Mouse (Mus musculus): ENCODE measurements around the gene Amdhd1. TPM values are rescaled to one million over a fixed set of nuclear protein-coding genes. Genes with fewer than 3 reads are reported as not detected.
A peak's percentile ranks its signal among the peaks of the same experiment; 100 is the strongest.

The Amdhd1 gene
- polyA plus RNA-seq, 1 experiment from 2014 or later = 0.79 TPM

- Histone ChIP-seq H3K4me3 (replicated peaks) (no peak overlapping the region), H3K9ac (replicated peaks) (no peak overlapping the region), H3K4me1 (replicated peaks) (no peaks in the 10 kb centered on the region), H3K9me3 (no peaks in the 10 kb centered on the region), H3K27me3 (no peaks in the 10 kb centered on the region), H3K4me2 (no peak overlapping the region), H3K36me3 (no peaks in the 10 kb centered on the region), H3K27ac (no peak overlapping the region)
- no peak for ATAC-seq (ENCODE audit: insufficient number of reproducible peaks, insufficient read depth, low FRiP score, low TSS enrichment, low read depth)
- 77% methylated on average over 15 of the region's 15 CpGs for WGBS
These were observed 30.2 kb downstream of the Amdhd1 start for GRCm38 (mm10) chr10:93509532-93510153.

- ATAC-seq (ENCODE audit: insufficient number of reproducible peaks, insufficient read depth, low FRiP score, low TSS enrichment, low read depth) = no peak
- no peaks in the 10 kb centered on the region for H3K27me3 ChIP-seq
- H3K36me3 ChIP-seq = no peaks in the 10 kb centered on the region
- H3K27ac ChIP-seq = no peak overlapping the region
- no peak overlapping the region for H3K4me3 ChIP-seq (replicated peaks)
- H3K4me1 ChIP-seq (replicated peaks) = no peaks in the 10 kb centered on the region
- no peak overlapping the region for H3K9ac ChIP-seq (replicated peaks)
- 82% methylated on average over 7 of the region's 7 CpGs for WGBS
- H3K4me2 ChIP-seq = no peak overlapping the region
- H3K9me3 ChIP-seq = no peaks in the 10 kb centered on the region
These were observed 31.4 kb downstream of the Amdhd1 start for GRCm38 (mm10) chr10:93508383-93508970.

GRCm38 (mm10) chr10:93501346-93501745 is 38.5 kb downstream of the Amdhd1 start:
- peaks cover 8% of the 10 kb centered on the region; the same call in 1 of the 2 replicates for H3K4me1 ChIP-seq (replicated peaks)
- no peaks in the 10 kb centered on the region for H3K36me3 ChIP-seq
- 82% methylated on average over 10 of the region's 10 CpGs for WGBS
- H3K27me3 ChIP-seq = no peaks in the 10 kb centered on the region
- 0 out of 2 replicates have a peak overlapping the region, but pooled peaks have one; percentile 3 for H3K4me2 ChIP-seq
- H3K4me3 ChIP-seq (replicated peaks) = no peak overlapping the region
- no peak overlapping the region for H3K27ac ChIP-seq
- H3K9ac ChIP-seq (replicated peaks) = no peak overlapping the region
- no peaks in the 10 kb centered on the region for H3K9me3 ChIP-seq
- no peak for ATAC-seq (ENCODE audit: insufficient number of reproducible peaks, insufficient read depth, low FRiP score, low TSS enrichment, low read depth)

GRCm38 (mm10) chr10:93500864-93501263 is 39.0 kb downstream of the Amdhd1 start:
- H3K4me3 ChIP-seq (replicated peaks) = no peak overlapping the region
- no peak for ATAC-seq (ENCODE audit: insufficient number of reproducible peaks, insufficient read depth, low FRiP score, low TSS enrichment, low read depth)
- no peak overlapping the region for H3K27ac ChIP-seq
- 22% methylated on average over 10 of the region's 10 CpGs for WGBS
- no peak overlapping the region for H3K9ac ChIP-seq (replicated peaks)
- H3K9me3 ChIP-seq = no peaks in the 10 kb centered on the region
- H3K36me3 ChIP-seq = no peaks in the 10 kb centered on the region
- H3K4me1 ChIP-seq (replicated peaks) = peaks cover 8% of the 10 kb centered on the region; the same call in 1 of the 2 replicates
- 0 out of 2 replicates have a peak overlapping the region, but pooled peaks have one; percentile 3 for H3K4me2 ChIP-seq
- H3K27me3 ChIP-seq = no peaks in the 10 kb centered on the region

GRCm38 (mm10) chr10:93490451-93490850 is 49.4 kb downstream of the Amdhd1 start:
- Histone ChIP-seq H3K27ac (no peak overlapping the region), H3K4me3 (replicated peaks) (no peak overlapping the region), H3K27me3 (no peaks in the 10 kb centered on the region), H3K9me3 (no peaks in the 10 kb centered on the region), H3K4me1 (replicated peaks) (no peaks in the 10 kb centered on the region), H3K4me2 (no peak overlapping the region), H3K36me3 (no peaks in the 10 kb centered on the region), H3K9ac (replicated peaks) (no peak overlapping the region)
- WGBS = 33% methylated on average over 4 of the region's 4 CpGs
- ATAC-seq (ENCODE audit: insufficient number of reproducible peaks, insufficient read depth, low FRiP score, low TSS enrichment, low read depth) = no peak

- no peaks in the 10 kb centered on the region for H3K9me3 ChIP-seq
- WGBS = 78% methylated on average over 6 of the region's 6 CpGs
- peaks cover 12% of the 10 kb centered on the region for H3K36me3 ChIP-seq
- no peaks in the 10 kb centered on the region for H3K27me3 ChIP-seq
- no peaks in the 10 kb centered on the region for H3K4me1 ChIP-seq (replicated peaks)
- no peak overlapping the region for H3K4me3 ChIP-seq (replicated peaks)
- ATAC-seq (ENCODE audit: insufficient number of reproducible peaks, insufficient read depth, low FRiP score, low TSS enrichment, low read depth) = no peak
- no peak overlapping the region for H3K27ac ChIP-seq
- H3K9ac ChIP-seq (replicated peaks) = no peak overlapping the region
- no peak overlapping the region for H3K4me2 ChIP-seq
These were observed 51.0 kb downstream of the Amdhd1 start for GRCm38 (mm10) chr10:93488828-93489226.

GRCm38 (mm10) chr10:93488066-93488827 is 51.6 kb downstream of the Amdhd1 start, which contains the start of gene Hal:
Hal (plus strand) TSS chr10:93488768.
- H3K4me1 ChIP-seq (replicated peaks) = no peaks in the 10 kb centered on the region
- no peak for ATAC-seq (ENCODE audit: insufficient number of reproducible peaks, insufficient read depth, low FRiP score, low TSS enrichment, low read depth)

GRCm38 (mm10) chr10:93486622-93487021 is 53.2 kb downstream of the Amdhd1 start:
- H3K4me2 ChIP-seq = no peak overlapping the region
- peaks cover 34% of the 10 kb centered on the region for H3K36me3 ChIP-seq
- no peak overlapping the region for H3K27ac ChIP-seq

More at GRCm38 (mm10) chr10:93488066-93488827, 51.6 kb downstream of the Amdhd1 start, which contains the start of gene Hal:
- WGBS = 69% methylated on average over 17 of the region's 17 CpGs
- peaks cover 17% of the 10 kb centered on the region for H3K36me3 ChIP-seq
- no peaks in the 10 kb centered on the region for H3K27me3 ChIP-seq
- no peak within 1 kb of the TSS for H3K27ac ChIP-seq
- H3K4me2 ChIP-seq = no peak within 1 kb of the TSS
- H3K9ac ChIP-seq (replicated peaks) = no peak within 1 kb of the TSS
- H3K9me3 ChIP-seq = no peaks in the 10 kb centered on the region
- no peak within 1 kb of the TSS for H3K4me3 ChIP-seq (replicated peaks)

GRCm38 (mm10) chr10:93485055-93485691 is 54.7 kb downstream of the Amdhd1 start:
- Histone ChIP-seq H3K9ac (replicated peaks) (no peak overlapping the region), H3K4me3 (replicated peaks) (no peak overlapping the region), H3K4me1 (replicated peaks) (no peaks in the 10 kb centered on the region), H3K27ac (no peak overlapping the region), H3K9me3 (no peaks in the 10 kb centered on the region), H3K27me3 (no peaks in the 10 kb centered on the region), H3K4me2 (no peak overlapping the region), H3K36me3 (peaks cover 48% of the 10 kb centered on the region)
- ATAC-seq (ENCODE audit: insufficient number of reproducible peaks, insufficient read depth, low FRiP score, low TSS enrichment, low read depth) = no peak
- 77% methylated on average over 8 of the region's 8 CpGs for WGBS

More at GRCm38 (mm10) chr10:93486622-93487021, 53.2 kb downstream of the Amdhd1 start:
- 31% methylated on average over 4 of the region's 4 CpGs for whole genome bisulfite sequencing
- ATAC-seq (ENCODE audit: insufficient number of reproducible peaks, insufficient read depth, low FRiP score, low TSS enrichment, low read depth) = 0 out of 2 replicates have a peak, but pooled peaks have one; percentile 12
- Histone ChIP-seq H3K4me3 (replicated peaks) (no peak overlapping the region), H3K9ac (replicated peaks) (no peak overlapping the region), H3K9me3 (no peaks in the 10 kb centered on the region), H3K4me1 (replicated peaks) (no peaks in the 10 kb centered on the region), H3K27me3 (no peaks in the 10 kb centered on the region)

- no peak overlapping the region for H3K9ac ChIP-seq (replicated peaks)
- H3K4me2 ChIP-seq = no peak overlapping the region
- no peaks in the 10 kb centered on the region for H3K27me3 ChIP-seq
- no peak overlapping the region for H3K4me3 ChIP-seq (replicated peaks)
- H3K27ac ChIP-seq = no peak overlapping the region
- peaks cover 55% of the 10 kb centered on the region for H3K36me3 ChIP-seq
- H3K9me3 ChIP-seq = no peaks in the 10 kb centered on the region
- no peaks in the 10 kb centered on the region for H3K4me1 ChIP-seq (replicated peaks)
- no peak for ATAC-seq (ENCODE audit: insufficient number of reproducible peaks, insufficient read depth, low FRiP score, low TSS enrichment, low read depth)
- 89% methylated on average over 8 of the region's 8 CpGs for WGBS
These were observed 55.3 kb downstream of the Amdhd1 start for GRCm38 (mm10) chr10:93484511-93484910.
